Mouse (Mus musculus) liver, adult 2 months (tissue): Measurements from ENCODE around the gene Gm17545.

Source experiments
- CTCF ChIP-seq: fragments of 200-500 bp; IDR thresholded peaks from 2 replicates; pipeline ENCODE4 v1.5.1; 2011; ENCODE audit warnings: low read depth, low read length, control low read depth
- POLR2A ChIP-seq: fragments of 200-500 bp; IDR thresholded peaks from 2 replicates; pipeline ENCODE4 v1.6.1; 2011; ENCODE audit warnings: low read length, control low read depth; ENCODE audit not compliant: insufficient read depth; ENCODE audit errors: extremely low read depth

- no peak for TF ChIP-seq POLR2A
- TF ChIP-seq CTCF, result no peak
Measured at GRCm38 (mm10) chr9:22478946-22479345, 24.9 kb downstream of the Gm17545 start.
